Mouse (Mus musculus) monocyte, adult 59 days (primary cell): Measurements from ENCODE around the gene Asb15. TPM values are rescaled to one million over a fixed set of nuclear protein-coding genes. Genes with fewer than 3 reads are reported as not detected.

Source experiments
- total RNA-seq, 2 experiments: library from RNA; stranded (reverse); gene quantifications; one replicate each; pipeline ENCODE4 v1.2.4; 2023

Asb15 gene
- total RNA-seq: not detected

DNA sequence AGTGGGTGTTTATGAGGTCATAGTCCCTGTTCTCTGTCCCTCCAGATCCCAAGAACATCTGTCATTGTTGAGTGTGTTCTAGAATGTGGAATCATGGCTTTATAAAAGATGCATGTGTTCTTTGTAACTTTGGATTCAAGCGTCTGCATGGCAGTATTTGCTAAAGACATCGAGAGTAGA, at the start of gene Asb15:
TSS of gene Asb15 (plus strand) at position 81 of the 180 bp plus-strand sequence.

DNA sequence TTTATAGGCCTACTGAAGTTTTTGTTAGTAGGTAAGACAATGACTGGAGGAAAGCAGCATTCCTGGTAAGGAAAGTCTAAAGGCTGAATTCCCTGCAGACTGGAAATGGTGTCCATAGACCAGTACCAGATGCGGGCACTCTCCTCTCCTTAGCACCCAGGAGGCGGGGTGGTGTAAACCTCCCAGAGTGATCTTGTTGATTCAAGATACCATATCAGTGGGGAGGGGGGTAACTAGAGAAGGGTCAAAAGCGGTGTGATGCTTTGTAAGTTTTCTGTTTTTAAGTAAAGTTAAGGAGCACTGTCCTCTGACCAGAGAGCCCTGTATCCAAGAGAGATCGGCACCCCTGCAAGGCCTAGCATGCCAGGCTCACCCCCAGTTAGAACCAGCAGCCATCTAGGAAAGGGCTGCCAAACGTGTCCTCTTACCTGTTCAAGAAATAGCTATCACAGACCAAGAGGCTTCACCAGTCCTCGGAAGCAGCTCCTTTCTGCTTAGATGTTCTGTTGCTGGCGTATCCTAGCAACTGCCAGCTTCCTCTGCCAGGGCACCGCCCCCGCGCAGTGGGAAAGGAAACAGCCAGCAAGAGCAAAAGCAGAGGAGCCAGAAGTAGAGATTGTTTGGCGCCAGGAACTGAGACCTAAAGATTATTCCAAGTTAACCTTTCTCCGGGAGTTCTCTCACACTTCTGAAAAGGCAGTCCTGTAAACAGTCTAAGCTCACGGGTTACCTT, 13.2 kb upstream of the Asb15 start, which contains the start of gene Iqub:
TSS of gene Iqub (minus strand) at position 516 of the 733 bp plus-strand sequence.

DNA sequence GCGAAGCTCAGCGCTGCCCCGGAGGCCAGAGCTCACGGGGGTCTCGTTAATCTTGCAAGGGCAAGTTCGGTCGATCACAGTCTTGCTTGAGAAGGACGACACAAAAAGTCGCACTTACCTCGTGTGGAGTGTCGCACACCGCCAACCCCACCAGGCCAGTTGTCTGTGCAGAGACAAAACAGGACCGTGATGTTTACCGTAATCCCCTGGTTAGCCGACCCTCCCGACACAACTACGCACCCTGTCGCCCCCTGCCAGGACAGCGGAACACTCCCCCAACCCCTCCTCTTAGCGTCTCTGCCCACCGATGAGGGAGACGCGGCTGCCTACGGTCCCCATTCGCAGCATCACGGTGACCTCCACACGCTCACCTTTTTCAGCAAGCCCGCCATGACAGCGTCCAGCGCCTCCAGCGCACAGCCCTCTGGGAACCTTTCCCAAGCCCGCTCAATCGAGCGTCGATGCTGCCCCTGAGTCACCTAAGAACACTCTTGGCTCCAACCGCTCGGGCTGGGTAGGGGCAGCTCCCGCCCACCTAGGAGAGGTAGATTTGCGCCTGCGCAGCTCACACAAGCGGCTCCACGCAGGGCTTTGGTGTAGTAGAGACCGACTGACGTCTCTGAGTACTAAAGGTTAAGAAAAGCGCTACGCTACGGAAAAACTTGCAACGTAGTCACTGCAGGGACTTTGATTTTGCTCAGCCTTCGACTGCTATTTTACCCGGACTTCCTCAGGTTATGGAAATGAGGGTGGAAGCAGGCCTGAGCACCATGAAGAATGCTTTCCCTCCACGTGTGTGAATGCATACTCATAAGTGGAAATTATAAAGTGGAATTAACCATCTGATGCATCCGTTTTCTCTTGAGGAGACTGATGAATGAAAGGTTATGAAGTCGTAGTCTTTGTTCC, 535 bp upstream of the Asb15 start, which contains the start of gene Ndufa5:
TSS of gene Ndufa5 (minus strand) at position 859 of the 909 bp plus-strand sequence.

DNA sequence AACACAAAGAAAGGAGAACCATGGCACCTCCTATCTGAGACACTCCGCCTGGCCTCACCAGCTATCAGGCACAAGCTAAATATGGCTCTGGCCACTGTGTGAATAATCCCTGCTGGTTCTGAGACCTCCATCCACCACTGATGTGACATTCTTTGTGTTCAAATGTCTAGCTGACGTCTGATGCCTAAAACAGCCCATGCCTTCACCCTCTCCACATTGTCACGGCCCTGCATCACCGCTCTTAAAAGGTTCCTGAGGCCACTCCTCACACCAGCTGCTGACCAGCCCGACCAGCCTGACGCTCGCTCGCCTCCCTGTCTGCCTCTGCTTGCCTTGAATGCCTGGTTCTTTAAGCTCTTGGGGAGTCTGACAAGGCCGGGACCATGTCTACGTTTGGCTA, 69.6 kb downstream of the Asb15 start, which contains the start of gene Lmod2:
TSS of gene Lmod2 (plus strand) at position 263 of the 400 bp plus-strand sequence.

Other genes with a start within 250 kb of the Asb15 start
- not detected for gene Iqub, start 13.1 kb upstream of the Asb15 start, total RNA-seq
- 10 to 100 TPM; 41.8 to 48.9 TPM for gene Ndufa5, start 131 bp upstream of the Asb15 start, total RNA-seq
- gene Lmod2, start 69.6 kb downstream of the Asb15 start, total RNA-seq: not detected
- gene Wasl, start 136.9 kb downstream of the Asb15 start, total RNA-seq: 10 to 100 TPM; 32.8 to 37.7 TPM
- gene Hyal6, start 205.1 kb downstream of the Asb15 start, total RNA-seq: not detected
- gene Hyal4, start 220.2 kb downstream of the Asb15 start, total RNA-seq: not detected